Mouse (Mus musculus) kidney, adult 9 months (tissue): Measurements from ENCODE around the gene Pgls.

Experiments
- DNase-seq: peaks from one replicate; pipeline ENCODE4 v3.0.0; 2022

Gene Pgls

GRCm38 (mm10) chr8:71570291-71570954 lies 21.6 kb upstream of the Pgls start:
- DNase-seq = peak; percentile 99

DNA sequence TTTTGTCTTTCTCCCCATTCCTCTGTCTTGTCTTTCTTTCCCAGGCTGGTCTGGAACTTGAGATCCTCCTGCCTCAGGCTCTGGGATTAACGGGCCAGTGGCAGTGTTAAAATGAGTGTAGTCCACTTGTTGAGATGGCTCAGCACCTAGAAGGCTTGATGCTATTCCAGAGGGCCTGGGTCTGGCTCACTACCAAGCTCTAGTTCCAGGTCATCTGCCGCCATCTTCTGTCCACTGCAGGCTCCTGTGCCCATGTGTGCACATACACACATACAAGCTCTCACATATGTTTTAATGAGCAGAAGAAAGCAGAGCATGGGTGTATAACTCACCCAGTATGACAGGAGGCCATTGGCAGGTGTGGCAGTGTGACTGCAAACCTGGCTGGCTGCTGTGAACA lies 19.9 kb upstream of the Pgls start:
- DNase-seq = peak; percentile 40

DNA sequence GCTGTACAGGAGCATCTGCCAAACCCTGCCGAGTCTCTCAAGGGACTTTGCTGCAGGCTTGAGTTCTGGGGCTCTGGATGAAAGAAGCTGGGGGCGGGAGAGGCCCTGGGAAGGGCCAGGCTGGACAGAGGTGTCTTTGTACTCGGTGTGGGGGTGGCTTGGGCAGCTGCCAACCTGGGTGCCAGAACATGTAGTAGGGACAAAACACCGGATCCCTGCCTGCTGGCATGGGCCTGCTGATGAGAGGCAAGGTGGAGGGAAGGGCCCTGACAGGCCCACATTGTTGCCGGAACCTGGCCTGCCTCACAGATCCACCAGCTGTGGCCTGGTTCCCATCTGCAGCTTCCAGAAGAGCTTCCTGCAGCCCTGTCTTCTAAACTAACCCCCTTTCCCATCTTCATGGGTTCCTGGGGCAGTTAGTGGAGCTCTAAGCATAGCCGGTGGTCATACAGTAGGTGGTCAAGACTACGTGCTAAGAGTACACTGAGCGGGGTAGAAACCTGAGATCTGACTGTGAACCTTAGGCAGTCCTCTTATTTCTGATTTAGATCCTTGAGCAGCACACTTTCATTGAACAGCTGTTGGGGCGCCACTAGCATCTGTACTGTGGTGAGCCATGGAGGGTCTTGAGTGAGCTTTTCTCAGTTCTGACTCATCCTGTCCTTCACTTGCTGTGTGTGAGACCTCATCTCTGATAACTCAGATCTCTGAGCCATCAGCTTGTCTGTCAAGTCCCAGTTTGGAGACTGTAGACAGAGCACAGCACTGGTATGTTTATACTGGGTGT lies 18.9 kb upstream of the Pgls start:
- DNase-seq = peak; percentile 74

DNA sequence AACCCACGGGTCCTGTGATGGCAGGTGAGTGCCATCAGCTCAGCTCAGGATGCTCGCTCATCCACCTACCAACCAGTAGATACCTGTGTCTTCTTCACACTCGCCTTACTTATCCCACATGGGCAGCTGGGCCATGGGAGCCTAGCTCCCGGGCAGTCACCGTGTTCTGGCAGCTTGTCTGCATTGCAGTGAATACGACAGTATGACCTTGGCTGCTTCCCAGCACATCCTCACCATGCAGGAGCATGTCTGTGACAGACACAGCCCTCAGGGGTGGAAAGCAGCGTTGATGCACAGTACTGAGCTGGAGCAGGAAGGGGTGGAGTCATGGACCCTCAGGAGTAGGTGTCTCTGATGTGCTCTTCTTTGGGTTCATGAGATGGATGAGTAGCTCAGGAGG lies 17.6 kb upstream of the Pgls start:
- no peak for DNase-seq

DNA sequence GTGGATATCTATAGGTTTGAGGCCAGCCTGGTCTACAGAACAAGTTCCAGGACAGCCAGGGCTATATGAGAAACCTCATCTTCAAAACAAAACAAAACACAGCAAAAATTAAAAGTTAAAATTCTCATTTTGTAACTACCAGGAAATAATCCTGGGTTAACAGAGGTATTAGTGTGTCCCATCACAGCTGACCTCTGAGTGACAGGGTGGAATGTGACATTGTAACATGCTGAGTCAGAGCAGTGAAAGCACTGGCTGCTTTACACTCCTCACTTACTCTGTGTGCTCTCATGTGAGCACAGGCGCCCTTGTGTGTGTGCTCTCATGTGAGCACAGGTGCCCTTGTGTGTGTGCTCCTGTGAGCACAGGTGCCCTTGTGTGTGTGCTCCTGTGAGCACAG lies 17.0 kb upstream of the Pgls start:
- DNase-seq = no peak

DNA sequence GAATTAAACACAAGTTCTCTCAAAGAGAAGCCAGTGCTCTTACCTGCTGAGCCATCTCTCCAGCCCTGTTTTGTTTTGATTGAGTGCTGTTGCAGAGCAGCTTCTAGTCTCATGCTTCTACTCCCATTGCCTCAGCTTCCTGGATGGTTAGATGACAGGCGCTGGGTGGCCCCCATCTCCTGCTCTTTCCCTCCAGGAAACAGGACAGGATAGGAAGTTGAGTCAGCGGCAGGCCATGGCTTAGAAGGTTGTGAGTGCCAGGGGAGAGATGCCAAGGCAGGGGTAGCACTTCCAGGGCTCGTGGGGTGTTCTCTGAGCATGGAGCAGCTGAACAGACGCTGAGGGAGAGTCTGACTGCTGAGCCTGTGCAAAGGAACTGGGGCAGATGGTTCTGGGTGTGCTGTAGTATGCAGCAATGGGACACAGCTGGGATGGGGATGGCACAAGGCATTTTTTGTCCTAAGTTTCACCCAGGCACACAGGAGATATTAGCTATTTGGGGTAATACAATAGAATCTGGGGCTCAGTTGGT lies 14.1 kb upstream of the Pgls start:
- DNase-seq = no peak

GRCm38 (mm10) chr8:71579009-71579408 lies 13.0 kb upstream of the Pgls start:
- DNase-seq = no peak

DNA sequence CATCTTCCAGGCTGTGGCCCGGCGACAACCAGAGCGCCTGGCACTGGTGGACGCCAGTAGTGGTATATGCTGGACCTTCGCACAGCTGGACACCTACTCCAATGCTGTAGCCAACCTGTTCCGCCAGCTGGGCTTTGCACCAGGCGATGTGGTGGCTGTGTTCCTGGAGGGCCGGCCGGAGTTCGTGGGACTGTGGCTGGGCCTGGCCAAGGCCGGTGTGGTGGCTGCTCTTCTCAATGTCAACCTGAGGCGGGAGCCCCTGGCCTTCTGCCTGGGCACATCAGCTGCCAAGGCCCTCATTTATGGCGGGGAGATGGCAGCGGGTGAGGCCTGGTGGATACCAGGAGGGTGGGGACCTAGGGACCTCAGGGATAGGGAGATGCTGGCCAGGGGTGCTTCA lies 12.5 kb upstream of the Pgls start:
- no peak for DNase-seq

DNA sequence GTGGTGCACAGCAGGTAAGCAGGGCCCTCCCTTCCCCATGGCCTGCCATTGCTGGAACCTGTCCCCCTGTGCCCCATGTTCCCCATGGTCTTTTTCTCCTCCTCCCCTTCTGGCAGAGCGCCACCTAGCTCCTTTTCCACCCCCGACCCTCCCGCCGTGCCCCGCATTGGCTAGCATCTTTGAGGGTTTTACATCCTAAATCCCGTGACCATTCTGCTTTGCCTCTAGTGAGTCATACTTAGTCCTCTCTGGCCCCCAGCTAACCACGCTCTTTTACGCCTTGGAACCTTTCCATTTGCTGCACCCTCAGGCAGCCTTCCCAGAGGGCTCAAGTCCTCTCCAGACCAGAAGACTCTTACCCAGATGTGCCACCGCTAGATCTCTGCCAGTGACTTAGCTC lies 11.8 kb upstream of the Pgls start:
- no peak for DNase-seq

DNA sequence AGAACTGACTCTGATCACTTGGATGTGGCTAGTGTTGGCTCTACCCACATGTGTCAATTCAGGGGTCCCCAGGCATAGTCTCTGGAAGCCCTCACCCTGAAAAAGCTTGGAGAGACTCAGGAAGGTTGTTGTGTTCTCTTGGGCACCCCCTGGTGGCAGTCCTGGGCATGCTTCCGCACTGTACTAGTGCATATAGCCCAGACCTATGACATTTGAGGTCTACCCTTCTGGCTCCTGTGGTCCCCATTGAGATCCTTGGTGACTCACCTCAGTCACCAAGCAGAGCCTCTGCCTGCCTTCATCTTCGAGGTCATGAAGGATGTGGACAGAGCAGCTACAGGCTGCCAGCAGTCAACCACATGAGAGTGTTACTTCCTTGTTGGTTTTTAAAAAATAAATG lies 5.1 kb upstream of the Pgls start:
- DNase-seq = peak; percentile 72

DNA sequence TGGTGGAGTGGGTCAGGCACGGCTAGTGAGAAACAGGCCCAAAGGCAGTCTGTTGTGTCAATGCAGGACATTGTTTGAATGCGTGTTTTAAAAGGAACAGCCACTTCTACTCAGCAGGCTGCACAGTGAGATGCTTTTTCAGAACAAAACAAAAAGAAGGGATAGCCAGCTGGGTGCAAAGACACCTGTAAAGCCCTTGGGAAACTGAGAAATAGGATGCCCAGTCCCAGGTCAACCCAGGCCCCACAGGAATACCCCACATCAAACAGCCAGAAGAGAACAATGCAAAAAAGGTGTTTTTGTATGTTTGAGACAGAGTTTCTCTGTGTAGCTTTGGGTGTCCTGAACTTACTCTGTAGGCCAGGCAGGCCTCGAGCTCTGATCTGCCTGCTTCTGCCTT lies 3.2 kb upstream of the Pgls start:
- DNase-seq = no peak

DNA sequence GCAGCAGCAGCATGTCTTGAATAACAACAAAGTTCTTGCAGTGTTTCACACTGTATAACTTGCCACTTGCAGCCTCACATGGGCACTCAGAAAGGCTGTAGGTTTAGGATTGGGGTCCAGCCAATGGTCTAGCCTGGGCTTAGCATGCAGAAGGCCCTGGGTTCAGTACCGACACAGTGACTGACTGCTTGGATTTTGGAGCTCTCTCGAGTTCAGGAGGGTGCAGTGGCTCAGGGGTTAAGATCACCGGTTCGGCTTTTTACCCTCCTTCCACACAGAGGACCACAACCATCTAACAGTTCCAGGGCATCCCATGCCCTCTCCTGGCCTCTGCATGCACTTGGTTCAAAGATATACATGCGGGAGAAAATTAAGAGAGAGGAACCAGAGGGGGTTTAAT lies 959 bp upstream of the Pgls start:
- DNase-seq = no peak

GRCm38 (mm10) chr8:71592374-71593170 lies 596 bp downstream of the Pgls start:
- peak; percentile 86 for DNase-seq

DNA sequence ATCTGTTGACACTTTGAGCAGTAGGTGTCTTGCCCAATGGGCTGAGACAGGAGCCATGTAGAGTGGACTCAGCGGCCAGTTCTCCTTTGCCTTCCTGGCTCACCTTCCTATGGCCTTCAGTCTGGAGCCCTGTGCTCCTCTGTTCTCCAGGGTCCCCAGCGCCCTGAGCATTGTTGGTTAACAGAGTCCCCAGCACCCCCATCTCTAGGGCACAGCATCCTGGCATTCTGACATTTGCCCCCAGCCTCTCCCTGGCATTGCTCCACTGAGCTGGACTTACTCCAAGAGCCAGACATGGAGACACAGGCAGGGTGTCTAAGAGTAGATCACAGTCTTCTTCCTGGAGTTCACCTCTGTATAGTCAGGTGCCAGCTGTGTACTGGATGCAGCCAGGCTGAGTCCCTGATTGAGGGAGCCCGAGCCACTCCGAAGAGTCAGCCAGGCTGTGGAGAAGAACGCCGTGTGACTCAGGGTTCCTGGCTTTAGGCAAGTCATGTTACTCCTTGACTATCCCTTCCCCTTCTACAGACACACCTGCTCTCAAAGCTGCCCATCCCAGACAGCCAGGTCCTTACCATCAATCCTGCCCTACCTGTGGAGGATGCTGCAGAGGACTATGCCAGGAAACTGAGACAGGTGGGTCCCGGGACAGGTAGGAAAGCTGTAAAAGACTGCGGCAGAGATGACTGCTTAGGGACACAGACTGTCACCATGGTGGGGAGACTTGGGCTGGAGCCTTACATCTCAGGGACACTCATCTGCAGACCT lies 1.8 kb downstream of the Pgls start:
- no peak for DNase-seq

- no peak for DNase-seq
Observed at GRCm38 (mm10) chr8:71594324-71594722, 2.3 kb downstream of the Pgls start.

GRCm38 (mm10) chr8:71595862-71596261 lies 3.9 kb downstream of the Pgls start:
- DNase-seq = peak; percentile 89

GRCm38 (mm10) chr8:71596384-71596783 lies 4.4 kb downstream of the Pgls start:
- DNase-seq = no peak

DNA sequence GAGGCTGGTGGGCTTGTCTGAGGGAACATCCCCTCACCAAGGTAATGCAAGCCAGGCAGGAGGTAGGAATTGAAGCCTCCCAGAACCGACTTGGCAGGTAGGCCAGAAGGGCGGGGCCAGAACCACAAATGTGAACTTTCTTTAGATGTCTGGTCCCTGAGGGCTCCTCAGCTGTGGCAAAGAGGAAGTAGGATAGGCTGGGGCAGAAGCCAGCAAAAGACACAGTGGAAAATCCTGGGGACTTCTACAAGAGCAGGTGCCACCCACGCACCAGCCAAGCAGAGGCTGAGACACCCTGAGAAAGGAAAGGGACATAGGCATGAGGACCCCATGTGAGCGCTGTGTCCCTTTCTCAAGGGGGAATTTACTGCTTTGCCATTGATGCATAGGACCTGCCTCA lies 4.8 kb downstream of the Pgls start:
- DNase-seq = no peak

GRCm38 (mm10) chr8:71597451-71597850 lies 5.5 kb downstream of the Pgls start, which contains the start of gene Fam129c:
Gene Fam129c (plus strand): TSS chr8:71597648.
- no peak for DNase-seq

- no peak for DNase-seq
Observed at GRCm38 (mm10) chr8:71598375-71598774, 6.4 kb downstream of the Pgls start.

DNA sequence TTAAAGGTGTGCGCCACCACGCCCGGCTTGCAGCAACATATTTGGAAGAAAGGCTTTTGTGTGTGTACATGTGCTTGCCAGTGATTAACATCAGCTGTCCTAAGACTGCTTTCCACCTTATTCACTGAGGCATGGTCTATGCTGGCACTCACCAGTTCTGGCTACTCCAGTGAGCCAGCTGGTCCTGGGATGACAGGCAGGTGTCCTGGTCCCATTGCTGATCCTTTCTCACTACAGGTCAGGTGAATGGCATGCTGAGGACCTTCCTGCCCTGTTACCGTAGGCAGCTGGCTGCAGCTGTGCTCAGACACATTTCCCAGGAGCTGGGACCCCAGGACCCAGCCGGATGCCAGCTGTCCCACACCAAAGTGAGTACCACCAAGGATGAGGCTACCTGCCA lies 6.9 kb downstream of the Pgls start:
- no peak for DNase-seq

DNA sequence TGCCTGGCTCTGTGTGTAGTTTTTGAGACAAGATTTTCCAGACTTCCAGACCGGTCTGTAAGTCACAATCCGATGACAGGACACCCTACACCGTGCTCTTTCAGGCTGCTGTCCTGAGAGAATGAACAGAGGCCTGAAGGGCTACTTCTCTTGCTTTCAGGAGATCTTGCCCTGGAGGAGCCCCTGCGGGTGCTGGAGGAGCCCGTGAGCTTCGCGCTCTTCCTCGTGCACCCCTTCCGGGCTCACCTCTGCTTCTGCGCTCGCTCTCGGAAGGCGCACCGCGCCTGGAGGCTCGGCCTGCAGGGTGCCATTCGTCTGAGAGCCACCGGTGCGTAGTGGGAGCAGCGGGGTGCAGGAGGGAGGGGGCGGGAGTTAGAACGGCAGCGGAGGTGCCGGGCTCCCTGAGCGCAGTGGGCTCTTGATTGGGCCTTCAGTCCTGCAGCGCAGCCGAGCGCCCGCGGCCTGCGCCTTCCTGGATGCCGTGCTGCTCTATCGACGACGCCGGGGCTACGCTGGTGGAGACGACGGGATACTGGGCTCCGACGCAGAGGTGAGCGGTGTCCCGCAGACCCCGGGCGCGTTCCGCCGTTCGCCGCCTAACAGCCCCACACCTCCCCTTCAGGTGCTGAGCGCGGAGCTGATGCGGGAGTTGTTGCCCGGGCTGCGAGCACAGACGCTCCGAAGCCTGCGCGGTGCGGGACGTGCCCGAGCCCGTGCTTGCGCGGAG lies 10.1 kb downstream of the Pgls start:
- DNase-seq = no peak
